Mouse (Mus musculus): ENCODE measurements around the gene Snx18.

- TF ChIP-seq CTCF (IDR thresholded peaks at IDR 0.05; ENCODE audit: insufficient read depth, low read depth, low read length) (no peak), POLR2A (IDR thresholded peaks at IDR 0.05; ENCODE audit: insufficient read depth, low read depth, low read length) (no peak)
These were observed 14.1 kb upstream of the Snx18 start for GRCm38 (mm10) chr13:113632506-113632905.

All from olfactory bulb, adult 2 months (tissue).